Mouse (Mus musculus): ENCODE measurements at regions not wholly inside any gene's neighbourhood (a gene's known extent, or its start where the extent isn't known, plus 50 kb on each side); places are given as distances from the start of the nearest gene placed in this dataset.

DNA sequence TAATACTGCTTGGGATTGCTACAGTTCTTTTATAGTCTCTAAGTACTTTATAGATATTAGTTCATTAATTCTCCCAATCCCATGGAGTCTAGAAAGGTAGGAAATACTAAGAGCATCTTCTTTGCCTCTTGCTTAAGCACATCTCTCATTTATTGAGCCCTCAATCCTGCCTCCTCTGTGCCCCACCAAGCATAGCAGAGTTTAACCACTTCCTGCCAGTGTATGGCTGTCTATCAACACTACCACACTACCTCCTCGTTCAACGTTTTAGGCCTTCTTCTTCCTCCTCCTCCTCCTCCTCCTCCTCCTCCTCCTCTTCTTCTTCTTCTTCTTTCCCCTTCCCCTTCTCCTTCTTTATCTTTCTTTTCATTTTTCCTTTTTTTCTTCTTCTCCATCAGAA lies 839.1 kb downstream of the Ets1 start:
- no peak for TF ChIP-seq CTCF (IDR thresholded peaks at IDR 0.05; ENCODE audit: low read depth)
- no peak for TF ChIP-seq EP300 (IDR thresholded peaks at IDR 0.05; ENCODE audit: low read depth)

All from liver, postnatal 0 days (tissue).